Mouse (Mus musculus): ENCODE measurements around the gene Pak2.

Pak2 gene

GRCm38 (mm10) chr16:32002509-32003477, 76.3 kb downstream of the Pak2 start, which contains the start of gene Senp5:
Gene Senp5, minus strand, starts transcription at chr16:32003287.
- DNase-seq (ENCODE audit: inconsistent ontology term): peak; percentile 93

DNA sequence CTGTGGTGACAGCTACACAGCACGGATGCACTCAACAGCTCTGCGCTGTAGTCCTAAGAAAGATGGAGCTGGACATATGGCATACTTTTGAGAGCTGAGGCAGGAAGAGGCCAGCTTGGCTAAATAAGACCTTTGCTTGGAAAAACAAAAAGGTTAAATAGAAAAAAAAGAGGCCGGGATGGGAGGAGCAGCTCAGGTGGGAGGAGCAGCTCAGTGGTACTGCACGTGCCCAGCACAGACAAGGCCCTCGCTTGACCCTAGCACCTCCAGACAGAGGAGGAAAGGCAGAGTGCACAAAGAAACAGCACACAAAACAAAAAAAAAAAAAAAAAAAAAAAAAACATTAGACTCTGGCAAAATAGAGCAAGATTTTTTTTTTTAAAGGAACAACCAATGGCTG, 82.8 kb downstream of the Pak2 start:
- no peak for DNase-seq (ENCODE audit: inconsistent ontology term)

DNA sequence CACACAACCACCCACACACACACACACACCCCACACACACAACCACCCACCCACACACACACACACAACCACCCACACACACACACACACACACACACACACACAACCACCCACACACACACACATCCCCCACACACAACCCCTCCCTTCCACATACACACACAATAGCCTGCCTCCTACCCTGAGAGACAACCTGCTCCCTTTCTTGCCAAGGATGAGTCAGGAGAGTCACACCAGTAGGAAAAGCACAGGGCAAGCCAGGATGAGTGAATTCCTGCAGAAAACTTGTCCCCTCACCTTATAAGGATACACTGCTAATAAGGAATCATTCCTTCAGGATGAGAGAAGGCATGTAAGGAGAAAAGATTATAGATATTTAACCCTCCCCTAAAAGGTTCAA, 85.2 kb downstream of the Pak2 start:
- peak; percentile 15 for DNase-seq (ENCODE audit: inconsistent ontology term)

- DNase-seq (ENCODE audit: inconsistent ontology term): no peak
These were observed 85.9 kb downstream of the Pak2 start for GRCm38 (mm10) chr16:31993195-31993594.

DNA sequence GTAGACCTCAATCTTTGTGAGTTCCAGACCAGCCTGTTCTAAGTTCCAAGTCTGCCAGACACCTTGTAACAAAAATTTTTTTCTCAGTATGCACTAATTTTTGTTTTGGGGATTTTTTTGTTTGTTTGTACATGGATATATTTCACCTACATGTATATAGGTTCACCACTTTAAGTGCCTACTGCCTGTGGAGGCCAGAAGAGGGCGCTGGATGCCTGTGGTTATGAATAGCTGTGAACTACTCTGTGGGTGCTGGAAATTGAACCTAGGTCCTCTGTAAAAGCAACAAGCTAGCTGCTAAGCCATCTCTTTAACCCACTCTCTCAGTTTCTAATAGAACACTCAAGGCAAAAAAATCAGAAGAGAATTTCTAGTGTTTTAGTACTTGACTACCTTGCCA, 87.1 kb downstream of the Pak2 start:
- DNase-seq (ENCODE audit: inconsistent ontology term): no peak

DNA sequence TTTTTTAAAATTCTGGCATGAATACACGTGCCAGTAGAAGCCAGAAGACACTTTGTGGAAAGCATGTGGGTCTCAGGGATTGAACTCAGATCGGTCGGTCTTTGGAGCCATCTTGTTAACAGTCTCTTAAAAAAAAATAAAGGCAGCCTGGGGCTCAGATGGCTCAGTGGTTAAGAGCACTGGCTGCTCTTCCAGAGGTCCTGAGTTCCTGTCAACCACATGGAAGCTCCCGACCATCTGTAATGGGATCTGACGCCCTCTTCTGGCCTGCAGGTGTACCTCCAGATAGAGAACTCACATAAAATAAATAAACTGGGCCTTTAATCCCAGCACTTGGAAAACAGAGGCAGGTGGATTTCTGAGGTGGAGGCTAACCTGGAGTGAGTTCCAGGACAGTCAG, 98.2 kb downstream of the Pak2 start:
- no peak for DNase-seq (ENCODE audit: inconsistent ontology term)

GRCm38 (mm10) chr16:31979501-31979900, 99.6 kb downstream of the Pak2 start:
- no peak for DNase-seq (ENCODE audit: inconsistent ontology term)

DNA sequence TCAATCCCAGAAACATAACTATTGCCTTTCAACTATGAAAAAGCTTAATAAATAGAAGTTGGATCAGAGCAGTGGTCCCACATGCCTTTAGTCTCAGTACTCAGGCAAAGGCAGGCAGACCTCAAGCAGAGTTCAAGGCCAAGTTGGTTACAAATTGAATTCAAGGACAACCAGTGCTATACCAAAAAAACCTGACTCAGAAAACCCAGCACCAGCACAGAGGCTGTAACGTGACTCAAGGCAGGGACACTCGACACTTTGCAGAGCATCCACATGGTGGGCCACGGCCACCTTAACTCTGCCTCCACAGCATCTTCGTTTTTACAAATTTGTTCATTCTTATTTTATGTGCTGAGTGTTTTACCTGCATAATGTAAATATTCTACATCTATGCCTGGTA, 103.9 kb downstream of the Pak2 start:
- no peak for DNase-seq (ENCODE audit: inconsistent ontology term)

Measured in Muller cell, postnatal 12 days (primary cell).